In the genomic region with DNA sequence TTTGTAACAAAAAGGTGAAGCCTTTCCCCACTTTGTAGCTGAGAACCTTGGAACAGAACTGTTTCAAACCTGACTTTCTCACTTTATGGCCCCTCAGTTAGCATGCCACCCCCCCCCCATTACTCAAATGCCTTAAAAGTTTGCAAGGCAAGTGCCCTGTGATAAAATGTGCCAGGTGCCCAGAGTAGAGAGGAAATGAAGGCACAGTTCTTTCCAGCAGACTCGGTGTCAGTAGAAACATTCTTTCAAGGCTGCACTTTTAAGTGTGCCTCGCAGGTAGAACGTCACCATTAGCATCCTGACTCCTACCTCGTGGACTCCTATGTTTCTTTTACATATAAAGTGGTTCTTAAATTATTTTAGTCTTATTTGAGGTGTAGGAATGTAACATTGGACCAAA, we compare ENCODE assay signal across 8 mouse cellular contexts. TPM values are rescaled to one million over a fixed set of nuclear protein-coding genes. Genes with fewer than 3 reads are reported as not detected.
A peak's percentile ranks its signal among the peaks of the same experiment; 100 is the strongest.
DNase-seq lines count a peak whose midpoint lies in the region; ATAC-seq and TF ChIP-seq lines count a peak whose summit lies in the region.

No protein-coding gene starts in this region.

- H3K27me3 ChIP-seq in kidney, postnatal 0 days (ENCODE audit: insufficient read depth, low read length), result no peaks in the 10 kb centered on the region
- no peaks in the 10 kb centered on the region for H3K27me3 ChIP-seq in hindbrain, embryonic 16.5 days (replicated peaks; ENCODE audit: control insufficient read depth, insufficient read depth, low read length)
- H3K27me3 ChIP-seq in midbrain, embryonic 16.5 days (ENCODE audit: control insufficient read depth, insufficient read depth, low read depth, low read length), result no peaks in the 10 kb centered on the region

- peak overlapping the region; percentile 77 for H3K4me2 ChIP-seq in kidney, postnatal 0 days (ENCODE audit: low read length)
- H3K4me2 ChIP-seq in hindbrain, embryonic 16.5 days (ENCODE audit: low read length), result peak overlapping the region; percentile 74
- H3K4me2 ChIP-seq in midbrain, embryonic 16.5 days (ENCODE audit: low read length), result peak overlapping the region; percentile 67

- peak overlapping the region; percentile 89; the same call in 1 of the 2 replicates for H3K9ac ChIP-seq in kidney, postnatal 0 days (ENCODE audit: low read depth, low read length)
- H3K9ac ChIP-seq in hindbrain, embryonic 16.5 days (ENCODE audit: low read depth, low read length), result peak overlapping the region; percentile 93
- peak overlapping the region; percentile 79 for H3K9ac ChIP-seq in midbrain, embryonic 16.5 days (ENCODE audit: low read depth, low read length)

- 0 out of 2 replicates have a peak, but pooled peaks cover 4% of the 10 kb centered on the region for H3K36me3 ChIP-seq in kidney, postnatal 0 days (ENCODE audit: insufficient read depth, low read length)
- 0 out of 2 replicates have a peak, but pooled peaks cover 8% of the 10 kb centered on the region for H3K36me3 ChIP-seq in hindbrain, embryonic 16.5 days (ENCODE audit: control insufficient read depth, insufficient read depth, low read length)
- peaks cover 4% of the 10 kb centered on the region for H3K36me3 ChIP-seq in midbrain, embryonic 16.5 days (ENCODE audit: control insufficient read depth, insufficient read depth, low read length)

- 0 out of 2 replicates have a peak, but pooled peaks cover 3% of the 10 kb centered on the region for H3K4me1 ChIP-seq in kidney, postnatal 0 days (replicated peaks; ENCODE audit: insufficient read depth, low read length)
- H3K4me1 ChIP-seq in brown adipose tissue, adult 24 weeks (ENCODE audit: control insufficient read depth, insufficient read depth, insufficient read length, low read length), result 0 out of 2 replicates have a peak, but pooled peaks cover 2% of the 10 kb centered on the region
- H3K4me1 ChIP-seq in hindbrain, embryonic 16.5 days (ENCODE audit: control insufficient read depth, insufficient read depth, low read depth, low read length), result peaks cover 5% of the 10 kb centered on the region
- H3K4me1 ChIP-seq in midbrain, embryonic 16.5 days (ENCODE audit: control insufficient read depth, insufficient read depth, low read length), result peaks cover 5% of the 10 kb centered on the region

- no peak for DNase-seq in kidney, postnatal 0 days (ENCODE audit: low spot score)
- no peak for DNase-seq in kidney, postnatal 36 days
- DNase-seq in adrenal gland, postnatal 25 days, result no peak
- no peak for DNase-seq in adrenal gland, postnatal 4 days (ENCODE audit: low spot score in 2 of 2)
- DNase-seq in adrenal gland, postnatal 36 days, result no peak

- no peak for ATAC-seq in kidney, postnatal 0 days (replicated peaks; ENCODE audit: low FRiP score, low read depth)
- no peak for ATAC-seq in hindbrain, embryonic 16.5 days
- no peak for ATAC-seq in midbrain, embryonic 16.5 days

- H3K27ac ChIP-seq in kidney, postnatal 0 days, result 0 out of 2 replicates have a peak overlapping the region, but pooled peaks have one; percentile 85
- no peak overlapping the region for H3K27ac ChIP-seq in brown adipose tissue, adult 24 weeks (replicated peaks; ENCODE audit: low read depth, low read length)
- H3K27ac ChIP-seq in hindbrain, embryonic 16.5 days (ENCODE audit: low read depth, low read length), result no peak overlapping the region
- no peak overlapping the region for H3K27ac ChIP-seq in midbrain, embryonic 16.5 days (ENCODE audit: low read length)

- peak overlapping the region; percentile 87 for H3K4me3 ChIP-seq in kidney, postnatal 0 days (replicated peaks; ENCODE audit: low read depth, low read length)
- H3K4me3 ChIP-seq in brown adipose tissue, adult 24 weeks (ENCODE audit: insufficient read depth, low read depth, low read length), result peak overlapping the region; percentile 96
- peak overlapping the region; percentile 82 for H3K4me3 ChIP-seq in hindbrain, embryonic 16.5 days (ENCODE audit: low read length)
- peak overlapping the region; percentile 75 for H3K4me3 ChIP-seq in midbrain, embryonic 16.5 days (ENCODE audit: low read depth, low read length)

- H3K9me3 ChIP-seq in kidney, postnatal 0 days (replicated peaks; ENCODE audit: low read length), result no peaks in the 10 kb centered on the region
- H3K9me3 ChIP-seq in hindbrain, embryonic 16.5 days (ENCODE audit: control insufficient read depth, low read length), result no peaks in the 10 kb centered on the region
- H3K9me3 ChIP-seq in midbrain, embryonic 16.5 days (replicated peaks; ENCODE audit: control insufficient read depth, low read length, poor library complexity, severe bottlenecking), result no peaks in the 10 kb centered on the region

- 56% methylated on average over 4 of the region's 4 CpGs for WGBS in kidney, postnatal 0 days
- WGBS in hindbrain, embryonic 16.5 days, result 78% methylated on average over 4 of the region's 4 CpGs
- 84% methylated on average over 4 of the region's 4 CpGs for WGBS in midbrain, embryonic 16.5 days

- no peak for TF ChIP-seq CTCF in kidney, postnatal 0 days (IDR thresholded peaks at IDR 0.05; ENCODE audit: low read depth)

RNA-seq across cellular contexts. Expression of a gene that starts 1.0 kb away (rescaled TPM):
- polyA plus RNA-seq in kidney, postnatal 0 days (2015; fragmentation: Nextera tagmentation; extraction: Ambion mirVana), result 30.5 and 37.0 TPM in 2 replicates
- polyA plus RNA-seq in brown adipose tissue, adult 24 weeks (2012; ENCODE audit: insufficient read depth, insufficient read length, missing spikeins), result 10.8 and 12.0 TPM in 2 replicates
- 77.1 and 85.3 TPM in 2 replicates for polyA plus RNA-seq in hindbrain, embryonic 16.5 days (2015; fragmentation: Nextera tagmentation; extraction: Ambion mirVana)
- 95.7 and 95.9 TPM in 2 replicates for polyA plus RNA-seq in midbrain, embryonic 16.5 days (2015; fragmentation: Nextera tagmentation; extraction: Ambion mirVana)
- total RNA-seq in adrenal gland, postnatal 25 days (2021), result 42.4 and 48.5 TPM in 2 replicates
- total RNA-seq in adrenal gland, postnatal 4 days (2021), result 10 to 100 TPM; 52.7 to 55.8 TPM
- 10 to 100 TPM; 49.0 to 53.7 TPM for total RNA-seq in adrenal gland, postnatal 36 days (2021)
